Mouse (Mus musculus): ENCODE data around the gene Wfdc21.

- TF ChIP-seq MYOD1 (IDR thresholded peaks at IDR 0.05; ENCODE audit: control insufficient read depth in 1 of 3, insufficient read length in 2 of 3, low read depth in 2 of 3) (no peak), POLR2AphosphoS2 (IDR thresholded peaks at IDR 0.05; ENCODE audit: insufficient read length, low read depth) (no peak), POLR2A (IDR thresholded peaks at IDR 0.05; ENCODE audit: insufficient read length, low read depth) (no peak), CEBPB (IDR thresholded peaks at IDR 0.05; ENCODE audit: insufficient read depth, poor library complexity, severe bottlenecking) (no peak), USF1 (IDR thresholded peaks at IDR 0.05; ENCODE audit: low read depth) (no peak), SRF (IDR thresholded peaks at IDR 0.05; ENCODE audit: control insufficient read depth, insufficient read length, low read depth) (no peak), MAX (IDR thresholded peaks at IDR 0.05; ENCODE audit: low read depth) (no peak), TCF12 (IDR thresholded peaks at IDR 0.05; ENCODE audit: insufficient read depth, poor library complexity, severe bottlenecking) (no peak)
These were observed 17.8 kb upstream of the Wfdc21 start for GRCm38 (mm10) chr11:83728757-83729432.
